Mouse (Mus musculus): Measurements from ENCODE around the gene Kantr. TPM values are rescaled to one million over a fixed set of nuclear protein-coding genes. Genes with fewer than 3 reads are reported as not detected.
"Not testable (repeated sequence)": the region's sequence is repeated elsewhere in the genome, so short reads cannot be mapped to it uniquely, and the experiment has no call there.

Gene Kantr
- total RNA-seq (2017), result 5.3 and 11.5 TPM in 2 replicates

GRCm38 (mm10) chrX:152326996-152327688 lies at the start of gene Kantr:
TSS of gene Kantr (minus strand) at chrX:152327495.
- ATAC-seq (replicated peaks; ENCODE audit: low read depth, poor library complexity, severe bottlenecking), result peak; percentile 100

- ATAC-seq (replicated peaks; ENCODE audit: low read depth, poor library complexity, severe bottlenecking), result no peak
Observed at GRCm38 (mm10) chrX:152368397-152369273, 41.3 kb upstream of the Kantr start, which contains the start of gene Gpr173. TSS of gene Gpr173 (minus strand) at chrX:152368704.

GRCm38 (mm10) chrX:152368054-152368396 lies 40.7 kb upstream of the Kantr start:
- no peak for ATAC-seq (replicated peaks; ENCODE audit: low read depth, poor library complexity, severe bottlenecking)

GRCm38 (mm10) chrX:152366418-152366817 lies 39.1 kb upstream of the Kantr start:
- no peak for ATAC-seq (replicated peaks; ENCODE audit: low read depth, poor library complexity, severe bottlenecking)

GRCm38 (mm10) chrX:152352553-152353153 lies 25.4 kb upstream of the Kantr start:
- ATAC-seq (replicated peaks; ENCODE audit: low read depth, poor library complexity, severe bottlenecking), result peak; percentile 96

- ATAC-seq (replicated peaks; ENCODE audit: low read depth, poor library complexity, severe bottlenecking), result no peak
Observed at GRCm38 (mm10) chrX:152347041-152347440, 19.7 kb upstream of the Kantr start.

GRCm38 (mm10) chrX:152346587-152346986 lies 19.3 kb upstream of the Kantr start:
- ATAC-seq (replicated peaks; ENCODE audit: low read depth, poor library complexity, severe bottlenecking), result no peak

- ATAC-seq (replicated peaks; ENCODE audit: low read depth, poor library complexity, severe bottlenecking), result no peak
Observed at GRCm38 (mm10) chrX:152342903-152343302, 15.6 kb upstream of the Kantr start.

GRCm38 (mm10) chrX:152342358-152342901 lies 15.1 kb upstream of the Kantr start, which contains the start of gene Tspyl2:
TSS of gene Tspyl2 (minus strand) at chrX:152342425.
- ATAC-seq (replicated peaks; ENCODE audit: low read depth, poor library complexity, severe bottlenecking), result peak; percentile 97

GRCm38 (mm10) chrX:152341496-152341895 lies 14.2 kb upstream of the Kantr start:
- no peak for ATAC-seq (replicated peaks; ENCODE audit: low read depth, poor library complexity, severe bottlenecking)

- ATAC-seq (replicated peaks; ENCODE audit: low read depth, poor library complexity, severe bottlenecking), result peak; percentile 100
Observed at GRCm38 (mm10) chrX:152336546-152337332, 9.4 kb upstream of the Kantr start.

- ATAC-seq (replicated peaks; ENCODE audit: low read depth, poor library complexity, severe bottlenecking), result not testable (repeated sequence)
Observed at GRCm38 (mm10) chrX:152336123-152336522, 8.8 kb upstream of the Kantr start.

GRCm38 (mm10) chrX:152329400-152329799 lies 2.1 kb upstream of the Kantr start:
- ATAC-seq (replicated peaks; ENCODE audit: low read depth, poor library complexity, severe bottlenecking), result not testable (repeated sequence)

- ATAC-seq (replicated peaks; ENCODE audit: low read depth, poor library complexity, severe bottlenecking), result peak; percentile 21; the same call in 1 of the 2 replicates
Observed at GRCm38 (mm10) chrX:152327689-152328052, 376 bp upstream of the Kantr start.

GRCm38 (mm10) chrX:152323584-152323983 lies 3.7 kb downstream of the Kantr start:
- no peak for ATAC-seq (replicated peaks; ENCODE audit: low read depth, poor library complexity, severe bottlenecking)

GRCm38 (mm10) chrX:152322776-152323175 lies 4.5 kb downstream of the Kantr start:
- ATAC-seq (replicated peaks; ENCODE audit: low read depth, poor library complexity, severe bottlenecking), result peak; percentile 59

- no peak for ATAC-seq (replicated peaks; ENCODE audit: low read depth, poor library complexity, severe bottlenecking)
Observed at GRCm38 (mm10) chrX:152320535-152320934, 6.8 kb downstream of the Kantr start.

- peak; percentile 84 for ATAC-seq (replicated peaks; ENCODE audit: low read depth, poor library complexity, severe bottlenecking)
Observed at GRCm38 (mm10) chrX:152307942-152308341, 19.4 kb downstream of the Kantr start.

- ATAC-seq (replicated peaks; ENCODE audit: low read depth, poor library complexity, severe bottlenecking), result peak; percentile 99
Observed at GRCm38 (mm10) chrX:152307371-152307770, 19.9 kb downstream of the Kantr start.

GRCm38 (mm10) chrX:152306224-152306623 lies 21.1 kb downstream of the Kantr start:
- no peak for ATAC-seq (replicated peaks; ENCODE audit: low read depth, poor library complexity, severe bottlenecking)
